Mouse (Mus musculus): ENCODE data around the gene Nrip1.

DNA sequence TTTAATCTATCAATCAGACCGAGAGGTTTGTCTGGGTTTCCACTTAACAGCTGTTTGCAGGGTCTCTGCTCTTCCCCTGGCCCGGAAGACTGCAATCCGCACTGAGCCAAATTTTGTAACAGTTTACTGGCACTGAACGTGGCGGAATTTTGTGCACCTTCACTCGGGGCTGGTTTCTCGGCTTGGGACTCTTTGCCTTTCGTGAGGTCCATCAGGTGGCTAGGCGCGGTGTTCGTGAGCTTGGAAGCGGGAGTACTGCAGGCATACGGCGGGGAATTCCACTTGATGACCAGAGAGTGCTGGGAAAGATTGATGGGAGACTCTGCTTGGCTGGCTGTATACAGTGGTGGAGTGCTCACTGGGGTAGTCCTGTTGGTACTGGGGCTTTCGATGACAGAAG, 81.0 kb downstream of the Nrip1 start:
- TF ChIP-seq CTCF (IDR thresholded peaks at IDR 0.05; ENCODE audit: low read depth, low read length) (no peak), GATA1 (IDR thresholded peaks at IDR 0.05; ENCODE audit: borderline replicate concordance, low read length) (no peak), POLR2AphosphoS5 (IDR thresholded peaks at IDR 0.05; ENCODE audit: insufficient replicate concordance, low read depth, low read length) (no peak), TAL1 (conservative IDR thresholded peaks at IDR 0.05; ENCODE audit: low read depth, low read length) (no peak), GATA2 (IDR thresholded peaks at IDR 0.05; ENCODE audit: borderline replicate concordance, low read depth, low read length) (no peak)
